Mouse (Mus musculus) frontal cortex, adult 2 months (tissue): ENCODE results near the gene Zkscan14. TPM values are rescaled to one million over a fixed set of nuclear protein-coding genes. Genes with fewer than 3 reads are reported as not detected.

ENCODE experiments used
- DNase-seq, 2 experiments: peaks; one replicate each; pipeline ENCODE4 v3.0.0; 2022; ENCODE audit warnings: low spot score in 1 of 2; ENCODE audit errors: extremely low spot score in 1 of 2
- polyA plus RNA-seq: library from polyadenylated mRNA; depleted of rRNA; stranded (reverse); fragments of >200 nt; gene quantifications from 2 replicates; pipeline ENCODE4 v1.2.3, GENCODE M21; 2012

Zkscan14 gene
- polyA plus RNA-seq, 1 experiment = 8.5 TPM

GRCm38 (mm10) chr5:145203936-145204691, 2.4 kb upstream of the Zkscan14 start, which contains the start of gene Zkscan5:
Gene Zkscan5 (plus strand): TSS chr5:145204562.
- DNase-seq = peak; percentile 98 to 99

- no peak for DNase-seq
Measured at GRCm38 (mm10) chr5:145202446-145202845, 778 bp upstream of the Zkscan14 start.

- DNase-seq = no peak
Measured at GRCm38 (mm10) chr5:145200387-145200786, 1.3 kb downstream of the Zkscan14 start.

- no peak for DNase-seq
Measured at GRCm38 (mm10) chr5:145191962-145192361, 9.7 kb downstream of the Zkscan14 start, which contains the start of gene Atp5j2. Gene Atp5j2 (minus strand): TSS chr5:145192062.

- peak; percentile 87 to 96 for DNase-seq
Measured at GRCm38 (mm10) chr5:145190875-145191798, 10.5 kb downstream of the Zkscan14 start.

GRCm38 (mm10) chr5:145190373-145190772, 11.3 kb downstream of the Zkscan14 start:
- DNase-seq = no peak

- DNase-seq = no peak
Measured at GRCm38 (mm10) chr5:145189416-145189815, 12.3 kb downstream of the Zkscan14 start.

GRCm38 (mm10) chr5:145185244-145185643, 16.4 kb downstream of the Zkscan14 start:
- no peak for DNase-seq

GRCm38 (mm10) chr5:145178461-145178980, 23.1 kb downstream of the Zkscan14 start:
- DNase-seq = no peak

- no peak for DNase-seq
Measured at GRCm38 (mm10) chr5:145167306-145167661, 34.4 kb downstream of the Zkscan14 start.

- peak; percentile 98 to 100 for DNase-seq
Measured at GRCm38 (mm10) chr5:145166536-145167305, 34.9 kb downstream of the Zkscan14 start, which contains the start of the genes Ptcd1 and Cpsf4. Gene Ptcd1 (minus strand): TSS chr5:145167108. Gene Cpsf4 (plus strand): TSS chr5:145167213.

GRCm38 (mm10) chr5:145165184-145165583, 36.5 kb downstream of the Zkscan14 start:
- no peak for DNase-seq

GRCm38 (mm10) chr5:145164710-145165109, 37.0 kb downstream of the Zkscan14 start:
- peak in 1 of 2 experiments; percentile 36 for DNase-seq

- DNase-seq = no peak
Measured at GRCm38 (mm10) chr5:145161361-145161760, 40.3 kb downstream of the Zkscan14 start.

- DNase-seq = no peak
Measured at GRCm38 (mm10) chr5:145152690-145153089, 49.0 kb downstream of the Zkscan14 start.

GRCm38 (mm10) chr5:145149294-145149693, 52.4 kb downstream of the Zkscan14 start:
- DNase-seq = no peak

- no peak for DNase-seq
Measured at GRCm38 (mm10) chr5:145147748-145148147, 53.9 kb downstream of the Zkscan14 start.
